Mouse (Mus musculus) heart, embryonic 11.5 days (tissue): ENCODE results near the gene Ankrd22. TPM values are rescaled to one million over a fixed set of nuclear protein-coding genes. Genes with fewer than 3 reads are reported as not detected.

Experiments used
- ATAC-seq: fragments of 200-750 bp; cut with Nextera tagmentation; replicated peaks from 2 replicates; pipeline ENCODE4 v1.8.0; 2017; ENCODE audit warnings: moderate library complexity; ENCODE audit not compliant: insufficient number of reproducible peaks, low FRiP score, low TSS enrichment
- H3K27ac ChIP-seq: fragments of 300-500 bp; sonication (generic); 2 replicates; pipeline ENCODE4 v1.5.1; 2014; ENCODE audit warnings: mild to moderate bottlenecking, low read depth, low read length
- H3K27me3 ChIP-seq: fragments of 300-500 bp; sonication (generic); 2 replicates; pipeline ENCODE4 v1.6.1; 2014; ENCODE audit warnings: mild to moderate bottlenecking, low read length, mixed read lengths; ENCODE audit not compliant: control insufficient read depth, insufficient read depth
- H3K36me3 ChIP-seq: fragments of 300-500 bp; sonication (generic); 2 replicates; pipeline ENCODE4 v1.6.1; 2014; ENCODE audit warnings: mild to moderate bottlenecking, low read length, moderate library complexity, mixed read lengths; ENCODE audit not compliant: control insufficient read depth, insufficient read depth
- H3K4me1 ChIP-seq: fragments of 300-500 bp; sonication (generic); 2 replicates; pipeline ENCODE4 v1.6.1; 2014; ENCODE audit warnings: low read length; ENCODE audit not compliant: control insufficient read depth, insufficient read depth
- H3K4me2 ChIP-seq: fragments of 300-500 bp; sonication (generic); 2 replicates; pipeline ENCODE4 v1.6.1; 2014; ENCODE audit warnings: mild to moderate bottlenecking, moderate library complexity
- H3K4me3 ChIP-seq: fragments of 300-500 bp; sonication (generic); 2 replicates; pipeline ENCODE4 v1.5.1; 2014; ENCODE audit warnings: low read depth, low read length
- H3K9ac ChIP-seq: fragments of 300-500 bp; sonication (generic); 2 replicates; pipeline ENCODE4 v1.6.1; 2014; ENCODE audit warnings: mild to moderate bottlenecking, low read depth, low read length, moderate library complexity
- H3K9me3 ChIP-seq: fragments of 300-500 bp; sonication (generic); replicated peaks from 2 replicates; pipeline ENCODE4 v1.6.1; 2016; ENCODE audit warnings: low read length; ENCODE audit not compliant: control insufficient read depth
- WGBS: fragments of 180-500 bp; shearing (Covaris S2); extraction: QIAGEN DNeasy Blood & Tissue Kit; methylation state at CpG from one replicate; pipeline ENCODE4 v1.1.7; 2014; ENCODE audit not compliant: insufficient replicate concordance; 5-methylcytosine and 5-hydroxymethylcytosine counted together
- polyA plus RNA-seq: library from polyadenylated mRNA; unstranded; fragments of >200 nt; fragmentation: Nextera tagmentation; extraction: Ambion mirVana; gene quantifications from 2 replicates; pipeline ENCODE4 v1.2.1, GENCODE M21; 2014

Gene Ankrd22
- polyA plus RNA-seq, 1 experiment from 2014 or later: not detected

DNA sequence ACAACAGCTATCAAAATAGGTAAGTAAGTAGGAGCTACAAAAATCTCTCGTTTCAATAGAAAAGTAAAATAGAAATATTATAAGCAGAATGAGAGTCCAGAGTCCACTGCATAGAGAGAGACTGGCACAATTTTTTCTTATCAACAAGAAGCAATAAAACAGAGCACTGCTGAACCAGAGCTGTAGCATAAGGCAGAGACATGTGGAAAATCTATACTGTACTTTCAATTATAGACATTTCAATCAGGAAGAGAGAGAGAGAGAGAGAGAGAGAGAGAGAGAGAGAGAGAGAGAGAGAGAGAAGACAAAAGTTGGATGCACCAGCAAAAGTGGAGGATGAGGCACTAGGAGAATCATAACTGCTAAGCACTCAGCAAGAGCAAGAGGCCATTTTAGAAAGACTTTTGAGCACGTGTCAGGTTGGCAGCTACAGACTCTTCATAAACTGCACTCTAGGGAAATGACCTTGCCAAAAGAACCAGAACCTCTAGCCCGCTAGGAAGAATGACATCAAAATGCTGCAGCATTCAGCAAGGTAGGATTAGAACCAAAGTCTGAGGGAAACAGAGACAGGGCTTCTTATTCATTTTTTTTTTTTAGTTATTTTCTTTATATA, 26.3 kb downstream of the Ankrd22 start:
- no peaks in the 10 kb centered on the region for H3K9me3 ChIP-seq
- 66% methylated on average over 3 of the region's 3 CpGs for WGBS
- no peaks in the 10 kb centered on the region for H3K27me3 ChIP-seq
- H3K4me1 ChIP-seq: no peaks in the 10 kb centered on the region
- H3K4me2 ChIP-seq: no peak overlapping the region
- no peak for ATAC-seq
- H3K27ac ChIP-seq: no peak overlapping the region
- H3K9ac ChIP-seq: no peak overlapping the region
- no peak overlapping the region for H3K4me3 ChIP-seq
- no peaks in the 10 kb centered on the region for H3K36me3 ChIP-seq

DNA sequence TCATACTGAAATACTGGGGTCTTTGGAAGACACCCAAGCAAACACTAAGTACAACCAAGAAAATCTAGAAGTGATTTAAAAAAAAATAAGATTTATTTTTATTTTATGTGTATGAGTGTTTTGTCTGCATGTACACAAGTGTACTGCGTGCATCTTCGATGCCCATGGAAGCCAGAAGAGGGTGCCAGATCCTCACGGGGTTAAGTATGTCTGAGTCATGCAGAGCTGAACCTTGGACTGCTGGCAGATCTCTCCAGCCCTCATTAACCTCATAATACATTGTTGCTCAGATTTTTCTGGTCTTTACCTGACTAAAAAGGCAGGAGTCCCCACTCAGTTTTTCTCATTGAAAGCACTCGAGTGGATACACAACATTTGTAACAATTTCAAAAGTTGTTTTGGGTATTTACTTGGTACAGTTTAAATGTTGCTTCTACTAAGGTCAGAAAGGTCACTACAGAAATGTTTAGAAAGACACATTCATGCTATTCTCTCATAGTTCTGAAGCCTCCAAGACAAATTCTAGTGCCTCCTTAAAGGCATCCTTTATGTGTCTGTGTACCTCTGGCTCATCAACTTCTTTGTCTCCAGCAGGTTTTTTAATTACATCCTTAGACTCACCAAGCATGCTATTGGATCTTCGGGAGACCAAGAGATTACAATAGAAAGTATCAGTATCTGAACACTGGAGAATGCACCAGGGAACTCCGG, 27.0 kb downstream of the Ankrd22 start:
- Histone ChIP-seq H3K9me3 (no peaks in the 10 kb centered on the region), H3K4me3 (no peak overlapping the region), H3K4me1 (no peaks in the 10 kb centered on the region), H3K4me2 (no peak overlapping the region), H3K27ac (no peak overlapping the region), H3K9ac (no peak overlapping the region), H3K27me3 (no peaks in the 10 kb centered on the region), H3K36me3 (no peaks in the 10 kb centered on the region)
- ATAC-seq: no peak
- WGBS: 83% methylated on average over 6 of the region's 6 CpGs

DNA sequence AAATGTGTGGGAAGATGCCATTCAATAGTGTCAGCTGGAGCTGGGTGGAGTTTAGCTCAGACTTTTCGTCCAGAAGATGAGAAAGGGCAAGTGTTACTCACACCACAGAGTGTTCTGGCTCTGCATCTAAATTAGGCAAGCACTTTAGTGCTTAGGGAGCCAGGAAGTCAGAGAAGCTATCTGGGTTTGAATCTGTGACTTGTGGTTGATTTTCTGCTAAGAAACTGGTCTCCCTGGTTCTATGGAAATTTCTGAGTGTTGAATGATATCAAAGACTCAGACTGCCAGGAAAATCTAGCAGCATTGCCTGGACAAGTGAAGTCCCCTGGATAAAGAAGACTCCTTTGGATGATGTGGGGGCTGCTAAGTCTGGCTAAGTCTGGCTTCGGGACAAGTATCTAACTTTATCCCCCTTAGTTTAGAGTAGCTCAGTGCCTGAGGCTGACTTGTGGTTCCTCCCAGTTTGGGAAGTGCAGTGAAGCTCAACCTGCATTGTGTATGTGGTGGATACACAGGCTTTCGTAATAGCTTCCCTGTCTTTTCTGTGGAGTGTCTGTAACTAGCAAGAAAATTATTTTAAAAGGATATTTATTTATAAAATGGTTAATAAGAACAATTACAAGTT, 45.6 kb downstream of the Ankrd22 start:
- Histone ChIP-seq H3K9me3 (no peaks in the 10 kb centered on the region), H3K27me3 (no peaks in the 10 kb centered on the region), H3K4me3 (no peak overlapping the region), H3K27ac (no peak overlapping the region), H3K4me2 (no peak overlapping the region), H3K4me1 (no peaks in the 10 kb centered on the region), H3K9ac (no peak overlapping the region), H3K36me3 (no peaks in the 10 kb centered on the region)
- ATAC-seq: no peak
- WGBS: 51% methylated on average over 3 of the region's 3 CpGs

- no peaks in the 10 kb centered on the region for H3K27me3 ChIP-seq
- no peak for ATAC-seq
- no peaks in the 10 kb centered on the region for H3K9me3 ChIP-seq
- no peak overlapping the region for H3K27ac ChIP-seq
- no peaks in the 10 kb centered on the region for H3K36me3 ChIP-seq
- H3K9ac ChIP-seq: no peak overlapping the region
- no peaks in the 10 kb centered on the region for H3K4me1 ChIP-seq
- H3K4me3 ChIP-seq: no peak overlapping the region
- WGBS: 70% methylated on average over 4 of the region's 4 CpGs
- no peak overlapping the region for H3K4me2 ChIP-seq
These were observed 46.2 kb downstream of the Ankrd22 start for GRCm38 (mm10) chr19:34119653-34120052.

GRCm38 (mm10) chr19:34119102-34119501, 46.8 kb downstream of the Ankrd22 start:
- H3K4me3 ChIP-seq: no peak overlapping the region
- ATAC-seq: no peak
- no peaks in the 10 kb centered on the region for H3K4me1 ChIP-seq
- H3K27ac ChIP-seq: no peak overlapping the region
- H3K27me3 ChIP-seq: no peaks in the 10 kb centered on the region
- no peak overlapping the region for H3K4me2 ChIP-seq
- no peaks in the 10 kb centered on the region for H3K36me3 ChIP-seq
- H3K9me3 ChIP-seq: no peaks in the 10 kb centered on the region
- WGBS: 56% methylated on average over 1 of the region's 1 CpGs
- no peak overlapping the region for H3K9ac ChIP-seq

DNA sequence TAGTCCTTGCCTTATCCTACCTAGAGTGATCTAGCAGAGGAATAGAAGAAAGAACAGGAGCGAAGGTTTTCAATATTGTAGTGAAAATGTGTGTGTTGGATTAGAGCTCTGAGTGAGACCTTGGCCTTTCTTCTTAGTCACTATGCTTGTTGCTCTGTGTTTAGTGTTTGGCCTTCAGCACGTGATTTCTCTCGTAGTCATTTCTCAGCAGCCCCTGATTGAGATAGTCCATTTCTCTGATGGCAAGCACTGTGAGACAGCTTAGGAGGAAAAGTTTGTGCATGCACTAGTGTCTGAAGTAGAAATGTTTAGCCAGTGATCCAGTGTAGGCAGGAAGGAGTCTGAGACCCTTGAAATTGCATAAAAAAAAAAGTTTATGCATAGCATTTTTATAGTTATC, 61.0 kb downstream of the Ankrd22 start:
- 78% methylated on average over 3 of the region's 3 CpGs for WGBS
- ATAC-seq: no peak
- Histone ChIP-seq H3K27ac (no peak overlapping the region), H3K9me3 (no peaks in the 10 kb centered on the region), H3K27me3 (no peaks in the 10 kb centered on the region), H3K36me3 (no peaks in the 10 kb centered on the region), H3K4me2 (no peak overlapping the region), H3K4me1 (no peaks in the 10 kb centered on the region), H3K9ac (no peak overlapping the region), H3K4me3 (no peak overlapping the region)

DNA sequence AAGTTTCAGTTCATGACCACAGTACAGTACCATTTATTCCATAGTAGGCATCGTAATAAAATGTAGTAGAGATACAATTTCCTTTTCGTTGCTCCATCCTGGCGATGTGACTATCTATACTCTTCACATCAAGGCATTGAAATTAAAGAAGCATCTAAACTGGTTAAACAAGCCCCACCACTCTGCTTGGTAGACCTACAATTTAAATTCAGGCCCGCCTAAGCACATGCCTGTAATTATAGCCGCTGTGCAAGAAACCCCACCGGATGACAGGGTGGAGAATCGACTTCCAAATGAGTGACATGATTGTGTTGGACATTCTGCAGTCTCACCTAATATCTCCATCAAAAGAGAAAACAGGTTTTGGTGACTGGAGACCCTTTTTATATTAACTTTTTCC, 64.0 kb downstream of the Ankrd22 start:
- H3K27me3 ChIP-seq: no peaks in the 10 kb centered on the region
- WGBS: 86% methylated on average over 7 of the region's 7 CpGs
- no peak for ATAC-seq
- no peak overlapping the region for H3K27ac ChIP-seq
- no peak overlapping the region for H3K9ac ChIP-seq
- no peak overlapping the region for H3K4me3 ChIP-seq
- no peaks in the 10 kb centered on the region for H3K36me3 ChIP-seq
- H3K4me2 ChIP-seq: no peak overlapping the region
- H3K9me3 ChIP-seq: no peaks in the 10 kb centered on the region
- no peaks in the 10 kb centered on the region for H3K4me1 ChIP-seq

DNA sequence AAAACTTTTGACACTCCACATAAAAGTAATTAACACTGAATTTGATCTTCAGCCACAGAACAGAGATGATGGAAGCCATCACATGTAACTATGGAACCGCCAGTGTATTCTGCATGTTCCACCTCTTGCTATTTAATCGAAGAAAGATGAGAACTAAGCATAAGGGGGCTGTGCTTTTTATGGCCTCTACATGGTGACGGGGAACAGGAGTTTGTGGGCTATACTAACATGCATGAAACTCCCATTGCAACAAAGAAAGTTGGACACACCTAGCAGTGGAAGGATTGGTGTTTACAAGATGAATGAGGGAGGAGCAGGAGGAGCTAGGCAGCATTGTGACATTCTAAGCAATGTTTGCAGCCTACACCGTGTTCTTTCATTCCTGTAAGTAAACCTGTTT, 65.2 kb downstream of the Ankrd22 start, which contains the start of gene Lipm:
TSS of gene Lipm (plus strand) at position 301 of the 400 bp plus-strand sequence.
- Histone ChIP-seq H3K36me3 (no peaks in the 10 kb centered on the region), H3K4me2 (no peak within 1 kb of the TSS), H3K4me1 (no peaks in the 10 kb centered on the region), H3K4me3 (no peak within 1 kb of the TSS), H3K27me3 (no peaks in the 10 kb centered on the region), H3K9ac (no peak within 1 kb of the TSS), H3K27ac (no peak within 1 kb of the TSS), H3K9me3 (no peaks in the 10 kb centered on the region)
- 80% methylated on average over 4 of the region's 4 CpGs for WGBS
- ATAC-seq: no peak
